Mouse (Mus musculus) cortical plate, adult 2 months (tissue): ENCODE data around the gene Snx10. TPM values are rescaled to one million over a fixed set of nuclear protein-coding genes. Genes with fewer than 3 reads are reported as not detected.

Source experiments
- H3K27ac ChIP-seq: fragments of 200-500 bp; 2 replicates; pipeline ENCODE4 v1.5.1; 2012; ENCODE audit warnings: low read length, control low read depth, inconsistent platforms; ENCODE audit not compliant: insufficient read depth
- H3K4me1 ChIP-seq: fragments of 200-500 bp; 2 replicates; pipeline ENCODE4 v1.6.1; 2011; ENCODE audit warnings: low read length; ENCODE audit not compliant: control insufficient read depth, insufficient read depth
- H3K4me3 ChIP-seq: fragments of 200-500 bp; 2 replicates; pipeline ENCODE4 v1.5.1; 2011; ENCODE audit warnings: mild to moderate bottlenecking, low read length, control low read depth; ENCODE audit not compliant: insufficient read depth
- CTCF ChIP-seq: fragments of 200-500 bp; IDR thresholded peaks from 2 replicates; pipeline ENCODE4 v1.5.1; 2011; ENCODE audit warnings: mild to moderate bottlenecking, control low read depth, low read length; ENCODE audit not compliant: insufficient read depth; ENCODE audit errors: extremely low read depth
- POLR2A ChIP-seq: fragments of 200-500 bp; IDR thresholded peaks from 2 replicates; pipeline ENCODE4 v1.6.1; 2011; ENCODE audit warnings: mild to moderate bottlenecking, low read length, control low read depth; ENCODE audit not compliant: insufficient read depth; ENCODE audit errors: extremely low read depth
- polyA plus RNA-seq: library from polyadenylated mRNA; depleted of rRNA; stranded (reverse); fragments of >200 nt; gene quantifications from 2 replicates; pipeline ENCODE4 v1.2.3, GENCODE M21; 2012; rRNA removed

Gene Snx10
- polyA plus RNA-seq, 1 experiment: 67.4 TPM

- TF ChIP-seq POLR2A (peak; percentile 71; the same call in 1 of the 2 replicates), CTCF (peak; percentile 56)
- Histone ChIP-seq H3K27ac (peak overlapping the region; percentile 52), H3K4me3 (peak overlapping the region; percentile 43), H3K4me1 (no peaks in the 10 kb centered on the region)
These were observed 88.8 kb downstream of the Snx10 start for GRCm38 (mm10) chr6:51612371-51613051.

- Histone ChIP-seq H3K4me3 (no peak overlapping the region), H3K27ac (no peak overlapping the region), H3K4me1 (no peaks in the 10 kb centered on the region)
- TF ChIP-seq POLR2A: no peak
- no peak for TF ChIP-seq CTCF
These were observed 90.0 kb downstream of the Snx10 start for GRCm38 (mm10) chr6:51613661-51614060.

DNA sequence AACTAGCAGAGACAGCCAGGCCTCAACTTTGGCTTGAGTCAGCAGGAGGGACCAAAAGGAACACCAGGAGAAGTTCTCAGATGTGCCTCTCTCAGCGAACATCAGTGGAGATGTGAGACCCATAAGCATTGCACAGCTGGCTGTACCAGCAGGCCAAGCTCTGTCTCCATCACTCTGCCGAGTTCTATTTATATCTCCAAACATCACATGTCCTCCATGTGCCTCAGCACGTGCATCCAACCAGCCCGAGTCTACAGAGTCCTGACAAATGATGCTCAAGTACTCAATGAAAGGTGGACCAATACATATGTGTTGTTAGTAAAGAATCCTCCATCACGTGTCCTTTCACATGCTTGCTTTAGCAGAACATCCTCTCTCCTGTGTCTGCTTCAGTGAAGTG lies 103.1 kb downstream of the Snx10 start:
- H3K27ac ChIP-seq: no peak overlapping the region
- H3K4me3 ChIP-seq: no peak overlapping the region
- TF ChIP-seq POLR2A (no peak), CTCF (no peak)
- no peaks in the 10 kb centered on the region for H3K4me1 ChIP-seq

DNA sequence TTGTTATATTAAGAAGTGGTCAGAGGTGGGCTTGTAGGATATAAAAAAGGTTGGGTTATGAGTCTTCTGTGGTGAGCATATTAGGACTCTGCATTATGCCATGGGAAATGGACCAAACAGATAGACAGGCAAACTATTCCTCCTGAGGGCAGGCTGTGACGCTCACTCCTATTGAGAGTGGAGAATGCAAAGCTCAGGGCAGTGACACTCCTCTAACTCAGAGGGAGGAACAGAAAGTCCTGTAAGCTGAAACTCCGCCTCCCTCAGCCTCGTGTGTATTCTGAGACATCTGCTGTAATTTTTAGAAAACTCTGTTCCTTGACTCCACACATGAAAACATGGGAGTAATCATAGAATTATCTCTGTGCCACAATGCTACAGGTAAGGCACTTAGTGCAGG lies 106.0 kb downstream of the Snx10 start:
- H3K4me3 ChIP-seq: no peak overlapping the region
- TF ChIP-seq POLR2A (no peak), CTCF (no peak)
- no peaks in the 10 kb centered on the region for H3K4me1 ChIP-seq
- H3K27ac ChIP-seq: no peak overlapping the region

DNA sequence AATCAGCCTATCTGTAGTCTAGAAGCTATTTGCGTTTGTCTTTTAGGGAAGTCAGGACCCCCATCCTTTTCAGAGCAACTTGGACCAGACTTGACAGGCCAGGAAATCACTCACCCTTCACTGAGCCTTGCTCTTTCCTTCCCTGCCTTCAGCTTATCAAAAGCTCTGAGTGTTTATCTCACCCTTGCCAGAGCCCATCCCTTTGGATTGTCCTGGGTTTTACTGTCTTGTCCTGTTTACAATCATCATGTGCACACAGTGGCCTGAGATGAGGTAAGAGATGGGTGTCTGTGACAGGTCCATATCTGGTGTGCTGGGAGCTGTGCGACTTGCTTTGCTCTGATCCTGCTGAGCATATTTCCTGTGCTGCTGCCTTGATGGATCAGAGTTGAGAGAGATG lies 106.5 kb downstream of the Snx10 start:
- Histone ChIP-seq H3K4me3 (no peak overlapping the region), H3K4me1 (no peaks in the 10 kb centered on the region), H3K27ac (no peak overlapping the region)
- TF ChIP-seq POLR2A (no peak), CTCF (no peak)

DNA sequence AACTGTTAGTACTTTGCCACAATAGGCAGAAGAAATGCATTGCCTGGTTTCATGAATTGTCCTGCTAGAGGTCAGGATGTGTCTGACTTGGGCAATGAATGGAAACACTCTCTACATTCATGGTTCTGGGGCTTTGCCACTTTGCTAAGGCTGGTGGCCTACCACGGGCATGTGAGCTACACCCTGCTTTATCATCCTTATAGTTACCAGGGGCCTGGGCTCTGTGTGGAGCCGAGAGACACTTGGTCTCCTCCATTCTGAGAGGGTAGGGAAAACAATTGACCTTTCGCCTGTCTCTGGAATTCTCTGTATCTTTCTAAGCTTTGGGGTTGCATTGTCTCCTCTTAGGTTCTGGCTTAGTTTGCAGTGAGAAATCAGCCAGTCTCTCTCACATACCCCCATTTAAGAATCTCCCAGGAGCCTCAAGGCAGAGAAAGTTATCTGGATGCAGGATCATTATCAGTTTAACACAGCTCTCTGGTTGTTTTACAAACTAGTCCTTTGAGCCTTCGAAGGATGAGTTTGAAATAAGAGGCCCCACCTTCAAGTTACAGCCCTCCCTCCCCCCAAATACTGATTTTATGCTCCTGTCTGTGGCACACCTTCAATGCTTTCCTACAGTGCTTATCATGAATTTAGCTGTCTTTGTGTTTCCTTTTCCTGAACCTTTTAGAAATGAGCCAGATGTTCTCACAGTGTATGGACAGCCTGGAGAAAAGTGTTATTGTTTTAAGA lies 109.4 kb downstream of the Snx10 start:
- no peak overlapping the region for H3K27ac ChIP-seq
- H3K4me1 ChIP-seq: no peaks in the 10 kb centered on the region
- H3K4me3 ChIP-seq: no peak overlapping the region
- no peak for TF ChIP-seq CTCF
- TF ChIP-seq POLR2A: no peak

- no peak for TF ChIP-seq CTCF
- TF ChIP-seq POLR2A: no peak
- H3K4me3 ChIP-seq: no peak overlapping the region
- H3K27ac ChIP-seq: no peak overlapping the region
- H3K4me1 ChIP-seq: no peaks in the 10 kb centered on the region
These were observed 110.1 kb downstream of the Snx10 start for GRCm38 (mm10) chr6:51633663-51634362.

- TF ChIP-seq POLR2A: no peak
- no peak for TF ChIP-seq CTCF
- H3K4me3 ChIP-seq: no peak overlapping the region
- no peak overlapping the region for H3K27ac ChIP-seq
- no peaks in the 10 kb centered on the region for H3K4me1 ChIP-seq
These were observed 112.4 kb downstream of the Snx10 start for GRCm38 (mm10) chr6:51636019-51636568.

Other genes with a start within 250 kb of the Snx10 start
- 3.3 and 3.8 TPM in 2 replicates for gene Nfe2l3, start 91.2 kb upstream of the Snx10 start, polyA plus RNA-seq
- 529 and 566 TPM in 2 replicates for gene Hnrnpa2b1, start 54.0 kb upstream of the Snx10 start, polyA plus RNA-seq
- gene Cbx3, start 53.5 kb upstream of the Snx10 start, polyA plus RNA-seq: 81.3 and 85.2 TPM in 2 replicates